Mouse (Mus musculus): Measurements from ENCODE around the gene Blnk. TPM values are rescaled to one million over a fixed set of nuclear protein-coding genes. Genes with fewer than 3 reads are reported as not detected.

The Blnk gene
- total RNA-seq, 2 experiments from 2014 or later, result 0.86 to 1.2 TPM

DNA sequence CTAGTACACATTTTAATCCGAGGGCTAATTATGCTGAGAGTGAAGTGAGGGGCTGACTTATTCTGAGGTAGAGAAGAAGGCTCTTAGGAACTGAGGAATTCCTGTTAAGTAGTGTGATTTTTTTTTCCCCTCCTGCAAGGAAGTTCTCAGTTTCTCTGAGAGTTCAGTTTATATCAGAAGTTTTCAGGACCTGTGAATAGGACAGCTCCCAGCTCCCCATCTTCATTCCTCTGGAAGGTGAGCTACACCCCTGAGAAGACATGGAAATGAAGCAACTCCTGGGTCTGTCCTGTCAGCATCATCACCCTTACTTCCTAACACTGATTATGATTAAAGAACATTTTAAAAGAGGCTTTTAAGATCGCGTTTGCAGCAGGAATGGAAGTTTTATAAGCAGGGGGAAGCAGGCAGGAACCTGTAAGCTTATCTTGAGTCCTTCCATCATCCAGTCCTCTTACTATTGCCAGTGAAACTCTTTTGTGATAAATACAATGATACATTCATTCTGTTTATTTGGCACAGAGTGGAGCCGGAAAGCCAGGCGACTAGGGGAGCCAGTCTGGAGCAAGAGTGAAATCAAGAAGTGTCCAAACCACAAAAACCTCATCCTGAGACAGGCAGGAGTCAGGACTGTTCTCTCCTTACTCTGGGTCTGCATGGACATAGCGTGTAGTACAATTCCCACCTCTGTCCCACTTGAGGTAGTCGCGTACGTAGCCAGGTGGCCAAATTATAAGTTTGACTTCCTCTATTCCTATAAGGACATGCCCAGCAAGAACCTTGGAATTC, 62.6 kb downstream of the Blnk start:
- no peak for DNase-seq
- intact Hi-C loops (cut with DNase I), result no loop called here
- H3K27ac ChIP-seq, result no peak overlapping the region
- TF ChIP-seq CTCF (IDR thresholded peaks at IDR 0.05), result no peak
- H3K4me3 ChIP-seq, result no peak overlapping the region

DNA sequence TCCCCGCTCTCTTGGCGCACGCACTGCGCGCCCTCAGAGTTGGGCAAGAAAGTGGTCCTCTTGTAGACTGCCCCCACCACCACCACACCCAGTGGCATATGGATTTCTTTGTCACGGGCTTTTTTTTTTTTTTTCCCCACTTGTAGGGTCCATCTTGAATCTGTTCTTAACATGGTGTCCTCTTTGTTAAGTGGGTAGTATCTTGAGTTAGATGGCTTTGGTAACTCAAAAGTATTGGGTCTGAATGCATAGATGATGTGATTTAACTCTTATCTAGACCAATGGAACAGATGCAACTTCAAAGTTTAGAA, 99.0 kb downstream of the Blnk start:
- TF ChIP-seq CTCF (IDR thresholded peaks at IDR 0.05), result no peak
- Histone ChIP-seq H3K27ac (peak overlapping the region; percentile 90), H3K4me3 (peak overlapping the region; percentile 76)
- intact Hi-C loops (cut with DNase I), result no loop called here
- no peak for DNase-seq

DNA sequence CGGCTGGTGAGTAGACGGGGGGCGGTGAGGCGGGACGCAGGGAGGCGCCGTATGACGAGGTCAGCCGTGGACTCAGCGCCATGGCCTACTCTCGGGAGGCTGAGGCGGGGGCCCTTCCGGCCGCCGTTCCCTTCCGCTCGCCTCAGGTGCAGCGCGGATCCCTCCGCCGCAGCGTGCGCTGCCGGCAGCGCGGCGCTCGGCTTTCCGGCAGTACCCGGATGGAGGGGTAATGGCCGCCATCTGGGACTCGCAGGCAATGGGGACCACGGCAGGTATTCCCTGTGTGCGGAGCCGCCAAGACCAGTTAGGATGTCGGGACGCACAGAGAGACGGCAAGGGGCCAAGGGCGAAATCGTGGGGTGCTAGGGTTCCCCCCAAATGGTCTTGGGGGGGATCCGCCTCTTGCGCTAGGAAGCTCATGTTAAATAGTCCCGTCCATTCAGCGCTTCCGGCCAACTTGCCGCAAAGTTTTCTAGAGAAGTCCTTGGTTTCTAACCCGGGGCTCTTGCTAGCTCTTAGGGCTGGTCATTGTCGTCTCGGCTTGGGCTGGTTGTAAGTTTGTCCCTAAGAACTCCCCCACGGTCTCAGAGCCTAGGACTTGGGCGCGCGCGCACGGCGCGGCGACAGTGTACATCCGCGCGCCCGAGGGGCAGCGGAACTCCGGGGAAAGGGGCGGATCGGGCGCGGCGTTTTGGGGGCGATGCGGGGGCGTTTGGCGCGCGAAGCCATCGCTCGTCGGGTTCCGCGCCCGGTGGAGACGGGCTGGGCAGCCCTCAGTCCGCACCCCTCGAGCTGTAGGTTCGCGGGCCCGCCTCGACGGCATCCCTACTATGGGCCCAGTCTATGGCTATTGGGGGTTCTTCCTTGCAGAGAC, 99.6 kb downstream of the Blnk start, which contains the start of gene Zfp518a:
TSS of gene Zfp518a (plus strand) at position 187 of the 874 bp plus-strand sequence.
- no peak for TF ChIP-seq CTCF (IDR thresholded peaks at IDR 0.05)
- intact Hi-C loops (cut with DNase I), result loop anchor here (1.0 kb wide), 1 partner anchor 21 kb away; no protein-coding TSS in a partner anchor
- DNase-seq, result peak; percentile 92
- peak within 1 kb of the TSS; percentile 76 for H3K4me3 ChIP-seq
- peak within 1 kb of the TSS; percentile 90 for H3K27ac ChIP-seq

DNA sequence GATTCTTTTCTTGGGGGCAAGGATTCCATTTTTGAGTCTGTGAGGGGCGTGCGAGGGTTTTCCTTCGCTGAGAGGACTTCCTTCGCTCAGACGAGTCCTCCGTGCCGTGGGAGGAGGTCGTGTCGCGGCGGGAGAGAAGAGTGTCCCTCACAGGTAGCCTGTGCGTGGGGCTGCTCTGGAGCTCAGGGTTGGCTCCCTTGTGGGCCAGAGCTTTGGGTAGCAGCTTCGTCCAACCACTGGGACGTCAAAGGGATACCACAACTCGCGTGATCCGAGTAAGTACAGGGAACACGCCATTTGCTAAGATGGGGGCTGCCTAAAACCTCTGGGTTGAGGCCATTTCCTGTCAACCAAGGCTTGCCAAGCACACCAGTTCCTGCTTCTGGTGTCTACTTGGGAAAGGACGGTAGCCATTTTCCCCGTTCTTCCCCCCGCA, 100.2 kb downstream of the Blnk start:
- no peak for TF ChIP-seq CTCF (IDR thresholded peaks at IDR 0.05)
- peak overlapping the region; percentile 90 for H3K27ac ChIP-seq
- H3K4me3 ChIP-seq, result peak overlapping the region; percentile 76
- intact Hi-C loops (cut with DNase I), result loop anchor here (1.0 kb wide), 1 partner anchor 21 kb away; no protein-coding TSS in a partner anchor
- DNase-seq, result no peak

DNA sequence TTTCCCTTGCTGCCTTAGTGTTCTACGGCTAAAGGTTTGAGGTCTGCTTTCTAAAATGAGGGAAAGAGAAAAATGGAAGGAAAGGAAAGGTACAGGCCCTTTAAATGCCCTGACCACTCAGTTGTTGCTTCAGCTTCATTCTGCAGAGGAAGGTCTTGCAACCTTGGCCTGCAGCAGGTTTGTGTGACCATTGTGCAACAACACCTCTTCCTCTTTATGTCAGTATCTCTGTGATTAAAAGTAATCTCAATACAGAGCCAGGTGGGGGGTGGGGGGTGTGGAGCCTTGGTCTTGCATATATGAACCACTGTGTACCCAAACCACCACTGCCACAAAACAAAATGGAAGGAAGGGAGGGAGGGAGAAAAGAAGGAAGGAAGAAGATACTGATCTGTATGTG, 105.4 kb downstream of the Blnk start:
- Histone ChIP-seq H3K27ac (no peak overlapping the region), H3K4me3 (no peak overlapping the region)
- no peak for TF ChIP-seq CTCF (IDR thresholded peaks at IDR 0.05)
- DNase-seq, result no peak
- intact Hi-C loops (cut with DNase I), result no loop called here

DNA sequence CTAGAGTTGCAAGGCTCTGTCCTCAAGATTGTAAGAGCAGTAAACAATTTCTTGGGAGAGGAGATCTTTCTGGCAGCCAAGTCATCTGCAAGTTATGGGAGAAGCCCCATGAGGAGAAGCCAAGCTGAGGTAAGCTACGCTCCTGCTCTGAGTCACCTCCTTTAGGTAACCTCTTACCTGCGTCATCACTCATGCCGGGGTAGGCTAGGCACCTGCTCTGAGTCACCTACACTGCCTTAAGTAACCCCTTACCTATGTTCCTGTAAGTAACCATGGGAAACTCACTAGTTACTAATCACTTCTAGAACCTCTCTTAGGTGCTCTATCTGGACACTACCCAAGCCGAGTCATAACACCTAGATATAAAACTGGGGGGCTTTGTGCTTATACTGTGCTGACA, 112.6 kb downstream of the Blnk start:
- Histone ChIP-seq H3K4me3 (no peak overlapping the region), H3K27ac (no peak overlapping the region)
- intact Hi-C loops (cut with DNase I), result no loop called here
- no peak for DNase-seq
- TF ChIP-seq CTCF (IDR thresholded peaks at IDR 0.05), result no peak

Small RNAs within 50 kb of the gene (microRNA-seq; reads per million reads assigned to microRNA genes)
- gene Mir8092, result not detected

Other genes starting within 250 kb of the Blnk start
- gene Cc2d2b, start 245.8 kb downstream of the Blnk start, total RNA-seq (2021), result not detected
- gene Ccnj, start 163.3 kb downstream of the Blnk start, total RNA-seq (2021), result 1 to 10 TPM; 2.9 to 3.8 TPM
- 1 to 10 TPM; 5.2 to 5.6 TPM for gene Zfp518a, start 99.8 kb downstream of the Blnk start, total RNA-seq (2021)
- not detected for gene Dntt, start 34.7 kb upstream of the Blnk start, total RNA-seq (2021)
- not detected for gene Opalin, start 82.6 kb upstream of the Blnk start, total RNA-seq (2021)
- under 1 TPM; 0.10 to 0.11 TPM for gene Tll2, start 212.3 kb upstream of the Blnk start, total RNA-seq (2021)

Data from gastrocnemius, adult 2 months (tissue).